Mouse (Mus musculus): ENCODE results near the gene Zcchc7.

GRCm38 (mm10) chr4:44891344-44891743 is 135.7 kb downstream of the Zcchc7 start:
- TF ChIP-seq CTCF (IDR thresholded peaks at IDR 0.05; ENCODE audit: low read depth) (no peak), EP300 (optimal IDR thresholded peaks at IDR 0.05) (no peak)

All from stomach, postnatal 0 days (tissue).